Mouse (Mus musculus): ENCODE data around the gene Olfr196. TPM values are rescaled to one million over a fixed set of nuclear protein-coding genes. Genes with fewer than 3 reads are reported as not detected.

Olfr196 gene
- not detected in 2 replicates for polyA plus RNA-seq (2015; fragmentation: Nextera tagmentation; extraction: Ambion mirVana)

DNA sequence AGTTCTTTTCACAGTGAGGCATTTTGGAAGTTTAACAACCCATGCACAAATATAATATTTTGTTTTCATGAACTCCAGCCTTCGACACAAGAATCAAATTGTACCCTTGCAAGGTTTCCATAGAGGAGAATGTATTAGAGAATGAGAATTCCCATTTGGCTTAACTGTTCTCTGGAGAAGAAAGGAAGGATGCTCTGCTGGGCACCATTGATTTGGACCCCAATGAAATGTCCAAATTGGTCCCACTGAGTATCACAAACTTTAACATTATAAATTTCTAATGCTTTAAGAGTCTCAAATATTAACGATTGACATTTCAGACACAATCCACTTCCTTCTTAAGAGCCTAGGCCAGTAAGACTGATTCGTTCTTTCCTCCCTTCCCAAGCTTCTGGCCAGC lies at the start of gene Olfr196:
Olfr196 (minus strand) TSS at position 101 of the 400 bp plus-strand sequence.

DNA sequence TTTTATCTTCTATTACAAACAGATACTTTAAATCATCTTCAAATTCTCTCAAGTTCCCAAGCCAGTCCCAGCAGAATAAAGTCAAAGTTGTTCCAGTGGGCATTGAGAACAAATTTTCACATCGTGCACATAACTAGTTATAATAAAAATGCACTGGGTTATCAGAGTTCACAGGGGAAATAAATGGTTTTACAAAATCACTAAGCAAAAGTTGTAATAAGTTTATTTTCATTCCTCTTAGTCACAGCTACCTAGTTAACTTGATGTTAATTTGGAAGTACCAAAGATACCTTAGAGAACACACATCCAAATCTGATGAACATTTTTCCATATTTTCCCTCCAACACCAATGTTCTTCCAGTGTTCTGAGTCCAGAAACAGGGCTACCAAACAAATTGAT lies 49.4 kb upstream of the Olfr196 start, which contains the start of gene Olfr199:
Olfr199 (minus strand) TSS at position 101 of the 400 bp plus-strand sequence.

DNA sequence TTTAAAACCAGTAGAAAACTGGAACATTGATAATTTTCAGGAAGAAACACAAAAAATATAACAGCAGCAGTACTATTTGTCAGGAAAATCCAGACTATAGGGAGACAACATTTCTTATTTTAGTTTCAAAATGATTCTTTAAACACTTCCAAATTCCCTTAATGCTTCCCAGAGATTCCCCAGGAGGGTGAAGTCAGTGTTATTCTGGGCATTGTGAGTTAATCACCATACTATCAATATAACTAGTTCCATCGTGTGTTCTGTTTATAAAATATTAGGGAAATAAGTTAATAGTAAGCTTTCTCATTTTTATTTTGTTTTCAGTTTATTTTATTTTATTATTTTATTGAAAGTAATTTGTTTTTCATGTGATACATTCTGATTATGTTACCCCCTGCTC lies 33.2 kb upstream of the Olfr196 start, which contains the start of gene Olfr198:
Olfr198 (minus strand) TSS at position 101 of the 400 bp plus-strand sequence.

DNA sequence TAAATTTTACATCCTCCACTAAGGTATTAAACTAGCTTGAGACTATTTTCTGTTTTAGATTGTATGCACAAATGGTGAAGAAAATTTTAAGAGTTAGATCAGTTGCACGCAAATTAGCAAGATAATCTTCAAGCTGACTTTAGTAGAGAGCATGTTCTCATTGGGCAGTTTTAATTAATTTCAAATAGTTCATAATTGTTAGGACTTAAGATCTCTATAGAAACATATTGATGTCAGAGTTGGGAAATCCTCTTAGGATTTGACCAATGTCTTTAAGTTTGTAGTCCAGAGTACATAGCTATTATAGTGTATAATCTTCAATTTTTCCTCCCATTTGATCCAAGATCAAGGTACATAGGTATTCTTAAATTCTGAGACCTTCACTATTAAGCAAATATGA lies 23.5 kb downstream of the Olfr196 start, which contains the start of gene Olfr195:
Olfr195 (plus strand) TSS at position 301 of the 400 bp plus-strand sequence.

DNA sequence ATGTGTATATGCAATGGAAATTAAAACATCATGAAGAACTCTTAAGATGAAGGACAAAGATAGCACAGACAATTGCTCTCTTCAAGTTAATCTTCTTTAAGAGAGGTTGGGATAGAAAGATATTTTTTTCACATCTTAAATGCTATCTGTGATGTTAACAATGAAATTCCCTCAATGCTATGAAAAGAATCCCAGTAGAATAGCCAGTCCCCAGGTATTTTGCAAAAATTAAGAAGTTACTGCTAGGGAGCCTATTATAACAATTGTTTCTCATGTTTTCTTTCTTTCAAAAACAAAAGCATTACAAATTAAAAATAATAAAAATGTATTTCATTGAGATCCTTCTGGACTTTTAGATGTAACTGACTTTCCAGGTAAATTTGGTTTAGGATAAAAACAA lies 49.3 kb downstream of the Olfr196 start, which contains the start of gene Olfr194:
Olfr194 (minus strand) TSS at position 101 of the 400 bp plus-strand sequence.

Other genes starting within 250 kb of the Olfr196 start
- gene Olfr181, start 241.7 kb downstream of the Olfr196 start, polyA plus RNA-seq (2015; fragmentation: Nextera tagmentation; extraction: Ambion mirVana) = not detected in 2 replicates
- gene Olfr180, start 241.1 kb downstream of the Olfr196 start, polyA plus RNA-seq (2015; fragmentation: Nextera tagmentation; extraction: Ambion mirVana) = not detected in 2 replicates
- gene Olfr183, start 175.1 kb downstream of the Olfr196 start, polyA plus RNA-seq (2015; fragmentation: Nextera tagmentation; extraction: Ambion mirVana) = not detected in 2 replicates
- not detected in 2 replicates for gene Olfr186, start 140.2 kb downstream of the Olfr196 start, polyA plus RNA-seq (2015; fragmentation: Nextera tagmentation; extraction: Ambion mirVana)
- not detected in 2 replicates for gene Olfr187, start 130.7 kb downstream of the Olfr196 start, polyA plus RNA-seq (2015; fragmentation: Nextera tagmentation; extraction: Ambion mirVana)
- gene Olfr190, start 92.4 kb downstream of the Olfr196 start, polyA plus RNA-seq (2015; fragmentation: Nextera tagmentation; extraction: Ambion mirVana) = not detected in 2 replicates
- gene Olfr191, start 80.6 kb downstream of the Olfr196 start, polyA plus RNA-seq (2015; fragmentation: Nextera tagmentation; extraction: Ambion mirVana) = not detected in 2 replicates
- not detected in 2 replicates for gene Olfr193, start 58.6 kb downstream of the Olfr196 start, polyA plus RNA-seq (2015; fragmentation: Nextera tagmentation; extraction: Ambion mirVana)
- gene Olfr194, start 49.4 kb downstream of the Olfr196 start, polyA plus RNA-seq (2015; fragmentation: Nextera tagmentation; extraction: Ambion mirVana) = not detected in 2 replicates
- gene Olfr195, start 23.4 kb downstream of the Olfr196 start, polyA plus RNA-seq (2015; fragmentation: Nextera tagmentation; extraction: Ambion mirVana) = not detected in 2 replicates
- not detected in 2 replicates for gene Olfr198, start 33.1 kb upstream of the Olfr196 start, polyA plus RNA-seq (2015; fragmentation: Nextera tagmentation; extraction: Ambion mirVana)
- gene Olfr199, start 49.3 kb upstream of the Olfr196 start, polyA plus RNA-seq (2015; fragmentation: Nextera tagmentation; extraction: Ambion mirVana) = not detected in 2 replicates
- not detected in 2 replicates for gene Olfr201, start 102.2 kb upstream of the Olfr196 start, polyA plus RNA-seq (2015; fragmentation: Nextera tagmentation; extraction: Ambion mirVana)
- not detected in 2 replicates for gene Olfr202, start 116.3 kb upstream of the Olfr196 start, polyA plus RNA-seq (2015; fragmentation: Nextera tagmentation; extraction: Ambion mirVana)
- not detected in 2 replicates for gene Olfr203, start 128.4 kb upstream of the Olfr196 start, polyA plus RNA-seq (2015; fragmentation: Nextera tagmentation; extraction: Ambion mirVana)
- gene Olfr204, start 147.8 kb upstream of the Olfr196 start, polyA plus RNA-seq (2015; fragmentation: Nextera tagmentation; extraction: Ambion mirVana) = not detected in 2 replicates
- not detected in 2 replicates for gene Olfr205, start 160.7 kb upstream of the Olfr196 start, polyA plus RNA-seq (2015; fragmentation: Nextera tagmentation; extraction: Ambion mirVana)
- not detected in 2 replicates for gene Olfr206, start 178.8 kb upstream of the Olfr196 start, polyA plus RNA-seq (2015; fragmentation: Nextera tagmentation; extraction: Ambion mirVana)
- not detected in 2 replicates for gene Olfr209, start 193.5 kb upstream of the Olfr196 start, polyA plus RNA-seq (2015; fragmentation: Nextera tagmentation; extraction: Ambion mirVana)
- 0.06 TPM in 1 of 2 replicates, not detected in the other for gene Gabrr3, start 236.9 kb upstream of the Olfr196 start, polyA plus RNA-seq (2015; fragmentation: Nextera tagmentation; extraction: Ambion mirVana)

Data from neural tube, postnatal 0 days (tissue).